Mouse (Mus musculus) ovary, adult 18-20 months (tissue): ENCODE measurements around the gene Spaar.
"Not testable (repeated sequence)": the region's sequence is repeated elsewhere in the genome, so short reads cannot be mapped to it uniquely, and the experiment has no call there.

ENCODE experiments used
- DNase-seq: peaks from one replicate; pipeline ENCODE4 v3.0.0; 2022; ENCODE audit warnings: low spot score, mixed read lengths

Gene Spaar

GRCm38 (mm10) chr4:43728576-43728954, 1.3 kb upstream of the Spaar start:
- peak; percentile 49 for DNase-seq

- no peak for DNase-seq
These were observed 708 bp upstream of the Spaar start for GRCm38 (mm10) chr4:43729126-43729525.

GRCm38 (mm10) chr4:43730750-43731297, 990 bp downstream of the Spaar start:
- no peak for DNase-seq

- no peak for DNase-seq
These were observed 2.3 kb downstream of the Spaar start for GRCm38 (mm10) chr4:43732171-43732570.

- DNase-seq, result no peak
These were observed 3.4 kb downstream of the Spaar start for GRCm38 (mm10) chr4:43733186-43733585.

GRCm38 (mm10) chr4:43737144-43737543, 7.3 kb downstream of the Spaar start:
- no peak for DNase-seq

GRCm38 (mm10) chr4:43738989-43739674, 9.3 kb downstream of the Spaar start:
- DNase-seq, result no peak

GRCm38 (mm10) chr4:43741526-43741925, 11.7 kb downstream of the Spaar start:
- no peak for DNase-seq

- DNase-seq, result no peak
These were observed 12.8 kb downstream of the Spaar start for GRCm38 (mm10) chr4:43742637-43743036.

- DNase-seq, result no peak
These were observed 13.3 kb downstream of the Spaar start for GRCm38 (mm10) chr4:43743099-43743498.

GRCm38 (mm10) chr4:43745187-43745586, 15.4 kb downstream of the Spaar start:
- DNase-seq, result no peak

GRCm38 (mm10) chr4:43757213-43757612, 27.4 kb downstream of the Spaar start:
- no peak for DNase-seq

- no peak for DNase-seq
These were observed 30.0 kb downstream of the Spaar start for GRCm38 (mm10) chr4:43759571-43760418.

GRCm38 (mm10) chr4:43760460-43760859, 30.6 kb downstream of the Spaar start:
- no peak for DNase-seq

- DNase-seq, result no peak
These were observed 31.5 kb downstream of the Spaar start for GRCm38 (mm10) chr4:43761336-43761735.

- DNase-seq, result no peak
These were observed 33.6 kb downstream of the Spaar start for GRCm38 (mm10) chr4:43763410-43763809.

GRCm38 (mm10) chr4:43768341-43768740, 38.5 kb downstream of the Spaar start:
- no peak for DNase-seq

- DNase-seq, result no peak
These were observed 39.5 kb downstream of the Spaar start for GRCm38 (mm10) chr4:43769374-43769773.

- DNase-seq, result no peak
These were observed 41.1 kb downstream of the Spaar start, which contains the start of gene Olfr159 for GRCm38 (mm10) chr4:43770909-43771308. Gene Olfr159 (minus strand): TSS chr4:43771009.

GRCm38 (mm10) chr4:43771626-43772025, 41.8 kb downstream of the Spaar start:
- DNase-seq, result no peak

GRCm38 (mm10) chr4:43772304-43772703, 42.5 kb downstream of the Spaar start:
- no peak for DNase-seq

- no peak for DNase-seq
These were observed 65.5 kb downstream of the Spaar start for GRCm38 (mm10) chr4:43795296-43795695.

- DNase-seq, result not testable (repeated sequence)
These were observed 66.0 kb downstream of the Spaar start for GRCm38 (mm10) chr4:43795844-43796243.
